Mouse (Mus musculus): ENCODE data around the gene Bbs9. TPM values are rescaled to one million over a fixed set of nuclear protein-coding genes. Genes with fewer than 3 reads are reported as not detected.

Bbs9 gene
- polyA plus RNA-seq, 1 experiment, result 8.0 TPM

DNA sequence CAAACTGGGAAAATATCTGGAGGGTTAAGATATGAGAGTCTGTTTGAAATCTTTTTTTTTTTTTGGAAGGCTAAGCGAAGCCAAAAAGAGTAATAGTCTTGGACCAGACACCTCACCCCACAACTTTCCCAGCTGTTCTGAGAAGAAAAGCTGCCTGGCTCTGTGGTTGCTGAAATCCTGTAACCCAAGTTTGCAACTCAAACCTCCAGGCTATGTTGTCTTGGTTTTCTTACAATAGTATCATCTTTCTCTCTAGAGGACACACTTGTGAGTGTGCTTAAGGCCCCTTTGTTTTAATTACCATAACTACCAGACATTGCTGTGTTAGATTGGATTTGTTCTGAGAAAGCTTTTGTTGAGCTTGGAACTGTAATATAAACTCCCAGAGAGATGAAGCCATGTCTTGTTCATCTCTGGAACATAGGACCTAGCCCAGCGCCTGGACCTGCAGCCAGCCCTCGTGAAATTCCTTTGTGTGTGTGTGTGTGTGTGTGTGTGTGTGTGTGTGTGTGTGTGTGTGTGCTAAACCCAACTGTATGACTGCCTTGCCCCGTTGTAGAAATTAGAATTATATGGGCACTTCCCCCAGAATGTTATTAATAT lies 290.2 kb downstream of the Bbs9 start:
- TF ChIP-seq CTCF (IDR thresholded peaks at IDR 0.05; ENCODE audit: control insufficient read depth, insufficient read depth, low read length), result no peak
- no peak for TF ChIP-seq POLR2A (IDR thresholded peaks at IDR 0.05; ENCODE audit: borderline replicate concordance, control insufficient read depth, low read depth, low read length)
- WGBS, result 68% methylated on average over 4 of the region's 4 CpGs
- H3K4me3 ChIP-seq (replicated peaks; ENCODE audit: control insufficient read depth, low read depth, low read length), result no peak overlapping the region

DNA sequence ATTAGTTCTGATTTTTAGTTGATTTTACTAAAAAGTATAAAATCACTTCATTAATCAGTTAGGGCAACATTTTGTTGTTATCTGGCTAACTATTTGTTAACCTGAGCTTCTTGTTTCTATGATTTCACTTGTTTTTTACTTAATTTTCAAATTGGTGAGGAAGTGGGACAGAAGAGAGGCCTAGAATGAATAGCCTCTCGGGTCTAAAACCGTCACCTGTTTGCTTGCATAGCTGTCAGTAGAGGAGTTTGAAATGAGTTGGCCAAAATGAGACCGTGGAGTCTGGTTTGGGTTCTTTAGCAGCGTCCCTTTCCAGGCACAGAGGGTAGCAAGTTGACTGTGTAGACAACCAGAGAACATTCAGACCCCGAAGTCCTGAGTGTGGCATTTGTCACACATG lies 291.6 kb downstream of the Bbs9 start:
- Histone ChIP-seq H3K4me1 (ENCODE audit: control insufficient read depth, insufficient read depth, low read length) (no peaks in the 10 kb centered on the region), H3K27ac (ENCODE audit: control insufficient read depth, insufficient read depth, low read depth, low read length, poor library complexity) (no peak overlapping the region), H3K4me3 (replicated peaks; ENCODE audit: control insufficient read depth, low read depth, low read length) (no peak overlapping the region)
- 85% methylated on average over 5 of the region's 5 CpGs for WGBS
- no peak for TF ChIP-seq CTCF (IDR thresholded peaks at IDR 0.05; ENCODE audit: control insufficient read depth, insufficient read depth, low read length)
- TF ChIP-seq POLR2A (IDR thresholded peaks at IDR 0.05; ENCODE audit: borderline replicate concordance, control insufficient read depth, low read depth, low read length), result no peak

More for the DNA sequence above, 290.2 kb downstream of the Bbs9 start:
- Histone ChIP-seq H3K27ac (ENCODE audit: control insufficient read depth, insufficient read depth, low read depth, low read length, poor library complexity) (no peak overlapping the region), H3K4me1 (ENCODE audit: control insufficient read depth, insufficient read depth, low read length) (no peaks in the 10 kb centered on the region)

DNA sequence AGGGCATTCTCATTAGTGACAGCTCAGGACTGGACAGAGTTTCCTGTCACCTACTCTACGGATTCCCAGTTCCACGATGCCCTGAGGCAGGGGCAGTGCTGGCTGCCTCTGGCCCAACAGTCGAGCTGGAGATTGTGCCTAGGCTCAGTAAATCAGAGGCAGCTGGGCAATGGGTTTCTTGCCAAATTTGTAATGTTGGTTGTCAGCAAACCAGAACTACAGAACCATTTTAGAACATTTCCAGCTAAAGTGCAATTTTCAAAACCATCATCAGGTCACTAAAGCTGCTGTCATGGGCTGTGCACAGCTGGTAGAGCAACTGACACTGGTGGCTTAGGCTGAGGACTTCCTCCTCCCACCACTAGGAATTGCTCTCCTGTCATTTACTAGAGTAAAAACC lies 292.3 kb downstream of the Bbs9 start:
- Histone ChIP-seq H3K4me1 (ENCODE audit: control insufficient read depth, insufficient read depth, low read length) (no peaks in the 10 kb centered on the region), H3K27ac (ENCODE audit: control insufficient read depth, insufficient read depth, low read depth, low read length, poor library complexity) (no peak overlapping the region), H3K4me3 (replicated peaks; ENCODE audit: control insufficient read depth, low read depth, low read length) (no peak overlapping the region)
- TF ChIP-seq CTCF (IDR thresholded peaks at IDR 0.05; ENCODE audit: control insufficient read depth, insufficient read depth, low read length) (no peak), POLR2A (IDR thresholded peaks at IDR 0.05; ENCODE audit: borderline replicate concordance, control insufficient read depth, low read depth, low read length) (no peak)
- WGBS, result 81% methylated on average over 3 of the region's 3 CpGs

DNA sequence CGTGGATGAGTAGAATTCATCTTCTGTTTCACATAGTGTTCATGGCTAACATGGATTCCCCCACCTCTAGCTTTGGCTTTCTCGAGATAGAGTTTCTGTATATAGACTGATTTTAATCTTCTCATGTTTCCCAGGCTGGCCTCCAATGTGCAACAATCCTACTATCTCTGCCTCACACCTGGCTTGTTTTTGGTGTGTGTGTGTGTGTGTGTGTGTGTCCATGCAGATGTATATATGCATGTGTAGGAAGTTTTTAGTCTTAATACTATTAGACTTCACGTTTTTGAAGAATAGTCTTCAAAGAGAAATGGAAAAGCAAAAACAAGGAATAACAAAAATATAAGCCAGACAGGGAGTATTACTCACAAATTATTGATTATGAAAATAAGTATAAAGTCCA lies 296.3 kb downstream of the Bbs9 start:
- no peak overlapping the region for H3K4me3 ChIP-seq (replicated peaks; ENCODE audit: control insufficient read depth, low read depth, low read length)
- no peak for TF ChIP-seq CTCF (IDR thresholded peaks at IDR 0.05; ENCODE audit: control insufficient read depth, insufficient read depth, low read length)
- no peak for TF ChIP-seq POLR2A (IDR thresholded peaks at IDR 0.05; ENCODE audit: borderline replicate concordance, control insufficient read depth, low read depth, low read length)
- 76% methylated on average over 3 of the region's 3 CpGs for whole genome bisulfite sequencing
- H3K4me1 ChIP-seq (ENCODE audit: control insufficient read depth, insufficient read depth, low read length), result no peaks in the 10 kb centered on the region
- H3K27ac ChIP-seq (ENCODE audit: control insufficient read depth, insufficient read depth, low read depth, low read length, poor library complexity), result no peak overlapping the region

DNA sequence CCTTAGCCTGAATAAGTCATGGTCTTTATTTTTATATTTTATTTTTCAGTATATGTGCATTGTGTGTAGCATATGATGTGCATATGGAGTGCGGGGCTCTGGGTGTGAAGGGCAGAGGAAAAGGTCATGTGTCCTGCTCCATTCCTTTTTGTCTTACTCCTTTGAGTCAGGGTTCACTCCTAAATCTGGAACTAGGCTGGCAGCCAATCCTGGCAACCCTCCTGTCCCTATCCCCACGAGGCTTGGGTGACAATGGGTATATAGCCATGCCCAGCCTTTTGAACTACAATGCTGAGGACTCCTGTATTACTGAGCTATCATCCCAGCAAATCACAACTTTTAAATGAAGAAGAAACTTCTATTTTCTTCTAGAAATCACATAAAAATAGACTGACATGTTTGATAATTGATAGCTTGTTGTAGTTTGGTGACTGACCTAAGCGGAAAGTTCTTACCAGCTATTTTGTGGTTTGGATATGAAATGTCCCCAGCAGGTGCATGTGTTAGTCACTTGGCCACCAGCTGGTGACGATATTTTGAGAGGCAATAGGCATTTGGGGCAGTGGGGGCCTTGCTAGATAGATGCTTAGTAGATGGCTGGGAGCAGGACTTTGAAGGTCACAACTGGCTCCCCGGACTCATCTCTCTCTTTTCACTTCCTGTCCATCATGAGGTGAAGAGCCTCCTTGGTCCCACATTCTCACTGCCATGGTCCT lies 300.9 kb downstream of the Bbs9 start:
- 80% methylated on average over 5 of the region's 5 CpGs for WGBS
- no peak overlapping the region for H3K27ac ChIP-seq (ENCODE audit: control insufficient read depth, insufficient read depth, low read depth, low read length, poor library complexity)
- no peaks in the 10 kb centered on the region for H3K4me1 ChIP-seq (ENCODE audit: control insufficient read depth, insufficient read depth, low read length)
- TF ChIP-seq POLR2A (IDR thresholded peaks at IDR 0.05; ENCODE audit: borderline replicate concordance, control insufficient read depth, low read depth, low read length) (no peak), CTCF (IDR thresholded peaks at IDR 0.05; ENCODE audit: control insufficient read depth, insufficient read depth, low read length) (no peak)
- H3K4me3 ChIP-seq (replicated peaks; ENCODE audit: control insufficient read depth, low read depth, low read length), result no peak overlapping the region

DNA sequence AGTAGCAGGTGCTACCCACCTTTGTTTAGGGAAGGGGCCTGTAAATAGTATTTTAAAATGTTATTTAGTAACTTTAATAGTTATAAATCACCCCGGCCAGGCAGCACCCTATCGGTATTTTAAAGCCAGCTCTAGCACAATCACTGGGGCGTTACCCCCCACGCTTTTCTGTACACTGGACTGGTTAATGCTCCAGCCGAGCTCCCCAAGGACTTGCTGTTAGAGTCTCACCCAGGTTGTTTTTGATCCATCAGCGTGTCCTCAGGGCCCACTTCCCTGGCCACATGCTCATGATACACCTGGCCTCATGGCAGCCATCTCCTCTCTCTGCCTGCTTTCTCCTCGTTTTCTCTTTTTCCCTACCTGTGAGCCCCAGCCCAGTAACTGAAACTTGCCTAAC lies 301.9 kb downstream of the Bbs9 start:
- TF ChIP-seq CTCF (IDR thresholded peaks at IDR 0.05; ENCODE audit: control insufficient read depth, insufficient read depth, low read length) (no peak), POLR2A (IDR thresholded peaks at IDR 0.05; ENCODE audit: borderline replicate concordance, control insufficient read depth, low read depth, low read length) (no peak)
- no peak overlapping the region for H3K4me3 ChIP-seq (replicated peaks; ENCODE audit: control insufficient read depth, low read depth, low read length)
- no peaks in the 10 kb centered on the region for H3K4me1 ChIP-seq (ENCODE audit: control insufficient read depth, insufficient read depth, low read length)
- 87% methylated on average over 7 of the region's 7 CpGs for WGBS
- H3K27ac ChIP-seq (ENCODE audit: control insufficient read depth, insufficient read depth, low read depth, low read length, poor library complexity), result no peak overlapping the region

DNA sequence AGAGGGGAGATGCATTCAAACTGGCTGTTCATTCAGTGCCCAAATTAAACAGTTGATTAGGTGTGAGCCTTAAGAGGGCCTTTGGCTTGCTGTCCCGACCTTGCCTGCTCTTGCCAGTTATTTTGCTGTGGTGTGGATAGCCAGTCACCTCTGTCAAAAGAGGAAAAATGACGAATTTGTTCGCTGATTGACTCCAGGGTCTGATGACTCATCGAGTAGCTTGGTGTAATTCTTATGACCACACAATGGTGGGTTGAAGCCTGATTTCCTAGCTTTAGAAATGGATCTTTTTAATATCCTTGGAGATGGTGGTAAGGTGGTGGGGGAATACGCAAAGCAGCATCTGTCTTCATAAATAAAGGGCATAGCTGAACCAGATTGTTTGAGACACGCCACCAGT lies 304.1 kb downstream of the Bbs9 start:
- Histone ChIP-seq H3K4me3 (replicated peaks; ENCODE audit: control insufficient read depth, low read depth, low read length) (no peak overlapping the region), H3K4me1 (ENCODE audit: control insufficient read depth, insufficient read depth, low read length) (no peaks in the 10 kb centered on the region), H3K27ac (ENCODE audit: control insufficient read depth, insufficient read depth, low read depth, low read length, poor library complexity) (no peak overlapping the region)
- TF ChIP-seq POLR2A (IDR thresholded peaks at IDR 0.05; ENCODE audit: borderline replicate concordance, control insufficient read depth, low read depth, low read length) (no peak), CTCF (IDR thresholded peaks at IDR 0.05; ENCODE audit: control insufficient read depth, insufficient read depth, low read length) (no peak)
- 75% methylated on average over 6 of the region's 6 CpGs for WGBS

DNA sequence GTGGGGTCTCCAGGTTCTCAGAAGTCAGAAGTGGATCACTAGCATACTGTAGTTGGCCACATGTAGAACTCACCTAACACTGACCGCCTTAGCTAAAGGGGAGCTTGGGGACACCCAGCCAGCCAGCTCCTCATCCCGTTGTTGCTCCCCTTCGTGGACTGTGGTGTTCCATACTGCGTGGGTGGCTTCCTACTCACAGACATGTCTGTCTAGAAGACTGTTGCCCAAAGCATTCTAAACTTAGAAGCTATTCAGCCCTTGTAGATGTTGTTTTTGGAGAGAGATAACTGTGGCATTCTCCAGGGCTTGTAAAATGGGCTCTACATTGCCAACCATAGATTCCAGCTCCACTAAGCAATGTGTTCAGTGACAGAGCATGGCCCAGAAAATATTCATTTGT lies 310.5 kb downstream of the Bbs9 start:
- Histone ChIP-seq H3K27ac (ENCODE audit: control insufficient read depth, insufficient read depth, low read depth, low read length, poor library complexity) (no peak overlapping the region), H3K4me3 (replicated peaks; ENCODE audit: control insufficient read depth, low read depth, low read length) (no peak overlapping the region), H3K4me1 (ENCODE audit: control insufficient read depth, insufficient read depth, low read length) (no peaks in the 10 kb centered on the region; the same call in 1 of the 2 replicates)
- TF ChIP-seq POLR2A (IDR thresholded peaks at IDR 0.05; ENCODE audit: borderline replicate concordance, control insufficient read depth, low read depth, low read length), result no peak
- no peak for TF ChIP-seq CTCF (IDR thresholded peaks at IDR 0.05; ENCODE audit: control insufficient read depth, insufficient read depth, low read length)
- 85% methylated on average over 4 of the region's 4 CpGs for WGBS
